Mouse (Mus musculus): ENCODE results near the gene Misp. TPM values are rescaled to one million over a fixed set of nuclear protein-coding genes. Genes with fewer than 3 reads are reported as not detected.
A peak's percentile ranks its signal among the peaks of the same experiment; 100 is the strongest.

Gene Misp
- polyA plus RNA-seq, 1 experiment from 2014 or later, result 141 TPM

- peaks cover 37% of the 10 kb centered on the region for H3K4me1 ChIP-seq (replicated peaks)
- WGBS, result 87% methylated on average over 12 of the region's 12 CpGs
- 0 out of 2 replicates have a peak, but pooled peaks have one; percentile 7 for ATAC-seq
- H3K4me2 ChIP-seq (replicated peaks), result no peak overlapping the region
- no peaks in the 10 kb centered on the region for H3K27me3 ChIP-seq (replicated peaks)
- no peaks in the 10 kb centered on the region for H3K9me3 ChIP-seq
- H3K27ac ChIP-seq, result no peak overlapping the region
- no peak overlapping the region for H3K4me3 ChIP-seq (replicated peaks)
- no peaks in the 10 kb centered on the region for H3K36me3 ChIP-seq
- H3K9ac ChIP-seq, result no peak overlapping the region
These were observed 22.4 kb upstream of the Misp start for GRCm38 (mm10) chr10:79798289-79798928.

- Histone ChIP-seq H3K4me3 (replicated peaks) (no peak overlapping the region), H3K27ac (no peak overlapping the region), H3K9ac (no peak overlapping the region), H3K27me3 (replicated peaks) (no peaks in the 10 kb centered on the region), H3K9me3 (no peaks in the 10 kb centered on the region), H3K4me2 (replicated peaks) (no peak overlapping the region), H3K4me1 (replicated peaks) (peaks cover 36% of the 10 kb centered on the region), H3K36me3 (no peaks in the 10 kb centered on the region)
- no peak for ATAC-seq
- 79% methylated on average over 11 of the region's 11 CpGs for WGBS
These were observed 20.3 kb upstream of the Misp start for GRCm38 (mm10) chr10:79800508-79800907.

GRCm38 (mm10) chr10:79801837-79802236 lies 19.0 kb upstream of the Misp start:
- no peak overlapping the region for H3K4me3 ChIP-seq (replicated peaks)
- no peaks in the 10 kb centered on the region for H3K27me3 ChIP-seq (replicated peaks)
- H3K27ac ChIP-seq, result no peak overlapping the region
- no peak overlapping the region for H3K9ac ChIP-seq
- no peak for ATAC-seq
- no peaks in the 10 kb centered on the region for H3K9me3 ChIP-seq
- WGBS, result 55% methylated on average over 3 of the region's 3 CpGs
- H3K4me1 ChIP-seq (replicated peaks), result peaks cover 50% of the 10 kb centered on the region
- no peak overlapping the region for H3K4me2 ChIP-seq (replicated peaks)
- H3K36me3 ChIP-seq, result no peaks in the 10 kb centered on the region

GRCm38 (mm10) chr10:79802331-79802971 lies 18.3 kb upstream of the Misp start:
- peaks cover 48% of the 10 kb centered on the region for H3K4me1 ChIP-seq (replicated peaks)
- 0 out of 2 replicates have a peak, but pooled peaks have one; percentile 13 for ATAC-seq
- WGBS, result 46% methylated on average over 11 of the region's 11 CpGs
- no peaks in the 10 kb centered on the region for H3K27me3 ChIP-seq (replicated peaks)
- no peak overlapping the region for H3K9ac ChIP-seq
- H3K36me3 ChIP-seq, result no peaks in the 10 kb centered on the region
- H3K4me3 ChIP-seq (replicated peaks), result no peak overlapping the region
- H3K4me2 ChIP-seq (replicated peaks), result 0 out of 2 replicates have a peak overlapping the region, but pooled peaks have one; percentile 12
- H3K27ac ChIP-seq, result no peak overlapping the region
- no peaks in the 10 kb centered on the region for H3K9me3 ChIP-seq

- 26% methylated on average over 29 of the region's 29 CpGs for WGBS
- Histone ChIP-seq H3K4me2 (replicated peaks) (peak overlapping the region; percentile 20; the same call in 1 of the 2 replicates), H3K9ac (no peak overlapping the region), H3K4me3 (replicated peaks) (no peak overlapping the region), H3K27me3 (replicated peaks) (no peaks in the 10 kb centered on the region), H3K36me3 (no peaks in the 10 kb centered on the region), H3K4me1 (replicated peaks) (peaks cover 46% of the 10 kb centered on the region), H3K9me3 (no peaks in the 10 kb centered on the region), H3K27ac (no peak overlapping the region)
- ATAC-seq, result peak; percentile 55
These were observed 17.0 kb upstream of the Misp start for GRCm38 (mm10) chr10:79803716-79804323.

GRCm38 (mm10) chr10:79805636-79806035 lies 15.2 kb upstream of the Misp start:
- peaks cover 46% of the 10 kb centered on the region for H3K4me1 ChIP-seq (replicated peaks)
- no peak overlapping the region for H3K27ac ChIP-seq
- no peaks in the 10 kb centered on the region for H3K9me3 ChIP-seq
- H3K9ac ChIP-seq, result no peak overlapping the region
- 51% methylated on average over 11 of the region's 11 CpGs for WGBS
- H3K27me3 ChIP-seq (replicated peaks), result no peaks in the 10 kb centered on the region
- no peak overlapping the region for H3K4me3 ChIP-seq (replicated peaks)
- 0 out of 2 replicates have a peak, but pooled peaks cover 4% of the 10 kb centered on the region for H3K36me3 ChIP-seq
- no peak for ATAC-seq
- H3K4me2 ChIP-seq (replicated peaks), result no peak overlapping the region

- Histone ChIP-seq H3K4me3 (replicated peaks) (no peak overlapping the region), H3K27me3 (replicated peaks) (no peaks in the 10 kb centered on the region), H3K27ac (no peak overlapping the region), H3K9ac (no peak overlapping the region), H3K36me3 (0 out of 2 replicates have a peak, but pooled peaks cover 4% of the 10 kb centered on the region), H3K4me1 (replicated peaks) (peaks cover 46% of the 10 kb centered on the region), H3K9me3 (no peaks in the 10 kb centered on the region), H3K4me2 (replicated peaks) (no peak overlapping the region)
- no peak for ATAC-seq
- WGBS, result 92% methylated on average over 9 of the region's 9 CpGs
These were observed 14.5 kb upstream of the Misp start for GRCm38 (mm10) chr10:79806331-79806730.

- no peak overlapping the region for H3K4me2 ChIP-seq (replicated peaks)
- 68% methylated on average over 10 of the region's 10 CpGs for WGBS
- ATAC-seq, result peak; percentile 30; the same call in 1 of the 2 replicates
These were observed 13.8 kb upstream of the Misp start for GRCm38 (mm10) chr10:79806972-79807371.

GRCm38 (mm10) chr10:79807826-79808225 lies 13.0 kb upstream of the Misp start:
- no peaks in the 10 kb centered on the region for H3K27me3 ChIP-seq (replicated peaks)
- H3K4me2 ChIP-seq (replicated peaks), result no peak overlapping the region
- H3K27ac ChIP-seq, result no peak overlapping the region
- H3K4me3 ChIP-seq (replicated peaks), result no peak overlapping the region
- no peaks in the 10 kb centered on the region for H3K9me3 ChIP-seq
- peaks cover 40% of the 10 kb centered on the region for H3K4me1 ChIP-seq (replicated peaks)
- H3K36me3 ChIP-seq, result 0 out of 2 replicates have a peak, but pooled peaks cover 6% of the 10 kb centered on the region
- ATAC-seq, result no peak
- 60% methylated on average over 11 of the region's 11 CpGs for WGBS
- no peak overlapping the region for H3K9ac ChIP-seq

More at GRCm38 (mm10) chr10:79806972-79807371, 13.8 kb upstream of the Misp start:
- H3K27me3 ChIP-seq (replicated peaks), result no peaks in the 10 kb centered on the region
- no peaks in the 10 kb centered on the region for H3K9me3 ChIP-seq
- no peak overlapping the region for H3K4me3 ChIP-seq (replicated peaks)
- H3K4me1 ChIP-seq (replicated peaks), result peaks cover 47% of the 10 kb centered on the region
- 0 out of 2 replicates have a peak, but pooled peaks cover 4% of the 10 kb centered on the region for H3K36me3 ChIP-seq
- H3K9ac ChIP-seq, result no peak overlapping the region
- H3K27ac ChIP-seq, result no peak overlapping the region

- ATAC-seq, result no peak
- H3K9me3 ChIP-seq, result no peaks in the 10 kb centered on the region
- 90% methylated on average over 11 of the region's 11 CpGs for WGBS
These were observed 12.1 kb upstream of the Misp start for GRCm38 (mm10) chr10:79808728-79809127.

GRCm38 (mm10) chr10:79811736-79812637 lies 8.8 kb upstream of the Misp start:
- Histone ChIP-seq H3K4me3 (replicated peaks) (no peak overlapping the region), H3K4me1 (replicated peaks) (peaks cover 18% of the 10 kb centered on the region; the same call in 1 of the 2 replicates), H3K4me2 (replicated peaks) (no peak overlapping the region), H3K9me3 (no peaks in the 10 kb centered on the region), H3K36me3 (0 out of 2 replicates have a peak, but pooled peaks cover 17% of the 10 kb centered on the region), H3K27ac (no peak overlapping the region), H3K9ac (no peak overlapping the region), H3K27me3 (replicated peaks) (no peaks in the 10 kb centered on the region)
- WGBS, result 35% methylated on average over 15 of the region's 15 CpGs
- peak; percentile 25 for ATAC-seq

More at GRCm38 (mm10) chr10:79808728-79809127, 12.1 kb upstream of the Misp start:
- Histone ChIP-seq H3K36me3 (0 out of 2 replicates have a peak, but pooled peaks cover 6% of the 10 kb centered on the region), H3K4me3 (replicated peaks) (no peak overlapping the region), H3K9ac (no peak overlapping the region), H3K27ac (no peak overlapping the region), H3K27me3 (replicated peaks) (no peaks in the 10 kb centered on the region), H3K4me1 (replicated peaks) (peaks cover 33% of the 10 kb centered on the region), H3K4me2 (replicated peaks) (no peak overlapping the region)
